17 mouse cellular contexts compared by ENCODE assay signal in genomic region chr13:8587447-8587846, GRCm38 (mm10).
"Had no signal": no experiment of that assay in that cellular context is flagged by ENCODE, and none has a peak within 500 bp of the region (broad histone marks: within the 10 kb centered on the region; RNA-seq: fewer than 3 reads in every experiment).

No protein-coding gene starts in this region.

- H3K36me3 ChIP-seq: midbrain, embryonic 12.5 days; neural tube, embryonic 13.5 days; neural tube, embryonic 15.5 days had no signal

- H3K4me1 ChIP-seq: midbrain, embryonic 12.5 days had no signal

- H3K27me3 ChIP-seq: midbrain, embryonic 12.5 days; neural tube, embryonic 13.5 days; neural tube, embryonic 15.5 days had no signal

- H3K4me3 ChIP-seq: midbrain, embryonic 12.5 days; myocyte; neural tube, embryonic 13.5 days; neural tube, embryonic 15.5 days had no signal

- H3K4me2 ChIP-seq: lung, embryonic 14.5 days; midbrain, embryonic 12.5 days; neural tube, embryonic 13.5 days; neural tube, embryonic 15.5 days had no signal

- DNase-seq: lung, adult 18-20 months; lung, embryonic 14.5 days; lung, postnatal 10 days; lung, postnatal 4 days; retina, postnatal 1 day; right cerebral cortex, adult 18-20 months; right cerebral cortex, postnatal 25 days; right cerebral cortex, postnatal 4 days; spleen, adult 18-20 months; thymus, adult 18-20 months; thymus, postnatal 14 days; thymus, postnatal 36 days had no signal

- H3K9ac ChIP-seq: liver, embryonic 14.5 days; lung, embryonic 14.5 days; midbrain, embryonic 12.5 days; neural tube, embryonic 13.5 days; neural tube, embryonic 15.5 days had no signal

- H3K9me3 ChIP-seq: midbrain, embryonic 12.5 days; neural tube, embryonic 13.5 days; neural tube, embryonic 15.5 days had no signal

- H3K27ac ChIP-seq: liver, embryonic 14.5 days; midbrain, embryonic 12.5 days; neural tube, embryonic 13.5 days; neural tube, embryonic 15.5 days had no signal
